Mouse (Mus musculus) inflammation-experienced regulatory T-cells, adult 16 weeks (primary cell): Measurements from ENCODE around the gene Gng12. TPM values are rescaled to one million over a fixed set of nuclear protein-coding genes. Genes with fewer than 3 reads are reported as not detected.

ENCODE experiments used
- polyA plus RNA-seq: library from polyadenylated mRNA; unstranded; fragments of 100-300 nt; shearing (Covaris generic); gene quantifications from one replicate; pipeline ENCODE4 v1.2.1, GENCODE M21; 2017

The Gng12 gene
- 27.4 TPM for polyA plus RNA-seq

DNA sequence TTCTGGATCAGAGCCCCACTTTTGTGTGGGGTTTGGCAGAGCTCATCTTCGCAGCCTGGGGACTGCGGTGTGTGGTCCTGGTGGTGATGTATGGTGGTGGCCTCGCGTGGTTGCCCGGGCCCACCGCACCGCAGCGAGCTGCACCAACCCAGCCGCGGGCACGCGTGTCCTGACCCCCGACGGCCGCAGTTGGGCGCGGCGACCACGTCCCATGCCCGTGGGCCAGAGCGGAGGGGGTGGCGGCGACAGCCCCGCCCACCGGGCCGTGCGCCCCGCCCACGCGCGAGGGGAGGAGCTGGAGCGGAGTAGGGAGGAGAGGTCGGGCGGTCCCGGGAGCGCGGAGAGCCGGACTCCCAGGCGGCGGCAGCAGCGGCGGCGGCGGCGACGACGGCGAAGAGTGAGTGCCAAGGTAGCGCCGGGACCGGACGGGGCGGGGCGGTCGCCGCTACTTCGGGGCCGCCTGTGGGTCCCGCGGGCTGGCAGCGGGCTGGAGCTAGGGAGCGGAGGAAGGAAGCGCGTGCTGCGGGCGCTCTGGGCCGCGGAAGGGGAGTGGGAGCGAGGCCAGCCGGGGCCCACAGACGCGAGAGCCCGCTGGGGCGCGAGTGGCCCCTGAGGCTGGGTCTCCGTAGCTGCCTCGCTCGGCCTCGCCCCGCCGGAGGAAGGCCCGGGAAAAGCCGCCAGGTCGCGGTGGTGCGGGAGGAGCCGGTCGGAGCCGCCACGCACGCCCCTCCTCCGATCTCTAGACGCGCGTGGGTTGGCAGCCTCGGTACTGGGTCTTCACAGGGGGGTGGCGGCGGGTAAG is at the start of gene Gng12:
TSS of gene Gng12 (plus strand) at position 279 of the 802 bp plus-strand sequence.

DNA sequence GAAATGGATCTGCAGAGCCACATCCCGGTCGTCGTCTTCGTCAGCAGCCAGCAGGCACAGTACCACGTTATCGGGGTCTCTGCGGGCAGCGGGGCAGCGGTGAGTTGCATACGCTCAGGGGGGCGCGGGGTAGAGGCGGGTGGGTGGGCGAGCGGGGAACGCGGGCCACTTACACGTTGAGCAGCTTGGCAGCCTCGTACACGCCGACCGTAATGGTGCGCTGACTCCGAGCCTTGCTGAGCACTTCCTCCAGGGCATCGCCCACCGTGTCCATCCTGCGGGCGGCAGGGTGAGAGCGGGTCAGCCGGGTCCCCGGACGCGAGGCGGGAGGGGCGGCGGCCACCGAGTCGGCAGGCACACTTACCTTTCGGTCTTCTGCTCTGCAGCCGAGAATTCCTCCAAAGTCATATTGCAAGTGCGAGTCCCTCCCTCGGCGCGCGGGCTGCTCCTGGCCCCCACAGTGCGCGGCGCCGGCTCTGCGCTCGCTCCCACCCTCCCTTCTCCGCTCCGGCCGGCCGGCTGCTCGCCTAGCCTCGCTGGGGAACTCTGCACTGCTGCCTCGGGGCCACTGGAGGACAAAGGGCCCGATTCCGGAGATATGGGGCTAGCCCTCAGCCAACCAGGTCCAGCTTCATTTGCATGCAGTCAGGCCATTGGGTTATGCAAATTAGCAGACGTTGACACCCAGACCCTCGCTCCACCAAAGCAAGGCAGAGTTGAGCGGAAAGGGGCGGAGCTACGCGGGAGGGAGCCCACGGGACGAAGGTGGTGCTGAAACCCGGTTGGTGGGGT is 140.8 kb downstream of the Gng12 start, which contains the start of gene Gadd45a:
TSS of gene Gadd45a (minus strand) at position 621 of the 792 bp plus-strand sequence.

Other genes starting within 250 kb of the Gng12 start
- not detected for gene Vmn1r35, start 210.5 kb upstream of the Gng12 start, polyA plus RNA-seq
- not detected for gene Vmn1r36, start 177.2 kb upstream of the Gng12 start, polyA plus RNA-seq
- not detected for gene Vmn1r37, start 167.0 kb upstream of the Gng12 start, polyA plus RNA-seq
- not detected for gene Vmn1r38, start 113.8 kb upstream of the Gng12 start, polyA plus RNA-seq
- not detected for gene Vmn1r39, start 85.8 kb upstream of the Gng12 start, polyA plus RNA-seq
- 13.8 TPM for gene Gadd45a, start 141.1 kb downstream of the Gng12 start, polyA plus RNA-seq